Mouse (Mus musculus): ENCODE measurements at regions not wholly inside any gene's neighbourhood (a gene's known extent, or its start where the extent isn't known, plus 50 kb on each side); places are given as distances from the start of the nearest gene placed in this dataset.

- WGBS = 74% methylated on average over 4 of the region's 4 CpGs
- Histone ChIP-seq H3K27me3 (replicated peaks) (no peaks in the 10 kb centered on the region), H3K9ac (no peak overlapping the region), H3K4me2 (no peak overlapping the region), H3K9me3 (no peaks in the 10 kb centered on the region), H3K4me1 (no peaks in the 10 kb centered on the region; the same call in 1 of the 2 replicates), H3K4me3 (no peak overlapping the region), H3K27ac (no peak overlapping the region), H3K36me3 (replicated peaks) (no peaks in the 10 kb centered on the region)
- no peak; the same call in 1 of the 2 replicates for ATAC-seq (replicated peaks)
These were observed 530.2 kb upstream of the Fam160b2 start for GRCm38 (mm10) chr14:71129771-71130211.

- no peaks in the 10 kb centered on the region for H3K36me3 ChIP-seq (replicated peaks)
- H3K4me2 ChIP-seq = no peak overlapping the region
- H3K4me1 ChIP-seq = no peaks in the 10 kb centered on the region; the same call in 1 of the 2 replicates
- no peak overlapping the region for H3K9ac ChIP-seq
- H3K4me3 ChIP-seq = no peak overlapping the region
- WGBS = 86% methylated on average over 3 of the region's 3 CpGs
- ATAC-seq (replicated peaks) = no peak
- H3K27ac ChIP-seq = no peak overlapping the region
- no peaks in the 10 kb centered on the region for H3K9me3 ChIP-seq
- no peaks in the 10 kb centered on the region for H3K27me3 ChIP-seq (replicated peaks)
These were observed 528.9 kb upstream of the Fam160b2 start for GRCm38 (mm10) chr14:71128495-71128894.

GRCm38 (mm10) chr14:71118681-71119080 is 519.0 kb upstream of the Fam160b2 start:
- no peak for ATAC-seq (replicated peaks)
- Histone ChIP-seq H3K4me2 (no peak overlapping the region), H3K27me3 (replicated peaks) (no peaks in the 10 kb centered on the region), H3K9ac (no peak overlapping the region), H3K9me3 (no peaks in the 10 kb centered on the region), H3K36me3 (replicated peaks) (no peaks in the 10 kb centered on the region), H3K27ac (no peak overlapping the region), H3K4me1 (no peaks in the 10 kb centered on the region), H3K4me3 (no peak overlapping the region)
- 66% methylated on average over 7 of the region's 7 CpGs for WGBS

GRCm38 (mm10) chr14:71115798-71116432 is 516.3 kb upstream of the Fam160b2 start:
- Histone ChIP-seq H3K27me3 (replicated peaks) (no peaks in the 10 kb centered on the region), H3K9me3 (no peaks in the 10 kb centered on the region), H3K27ac (peak overlapping the region; percentile 21), H3K4me2 (no peak overlapping the region), H3K9ac (no peak overlapping the region), H3K36me3 (replicated peaks) (no peaks in the 10 kb centered on the region), H3K4me1 (no peaks in the 10 kb centered on the region), H3K4me3 (no peak overlapping the region)
- peak; percentile 73 for ATAC-seq (replicated peaks)
- WGBS = 52% methylated on average over 3 of the region's 3 CpGs

- ATAC-seq (replicated peaks) = peak; percentile 72
- Histone ChIP-seq H3K4me3 (no peak overlapping the region), H3K27ac (peak overlapping the region; percentile 43; the same call in 1 of the 2 replicates), H3K27me3 (replicated peaks) (no peaks in the 10 kb centered on the region), H3K9ac (no peak overlapping the region), H3K4me1 (no peaks in the 10 kb centered on the region), H3K9me3 (no peaks in the 10 kb centered on the region), H3K36me3 (replicated peaks) (no peaks in the 10 kb centered on the region), H3K4me2 (no peak overlapping the region)
- 73% methylated on average over 8 of the region's 8 CpGs for WGBS
These were observed 515.6 kb upstream of the Fam160b2 start for GRCm38 (mm10) chr14:71115095-71115797.

- no peak for ATAC-seq (replicated peaks)
- no peak overlapping the region for H3K9ac ChIP-seq
- no peak overlapping the region for H3K4me3 ChIP-seq
- H3K27ac ChIP-seq = no peak overlapping the region
- no peak overlapping the region for H3K4me2 ChIP-seq
- H3K4me1 ChIP-seq = no peaks in the 10 kb centered on the region
- H3K27me3 ChIP-seq (replicated peaks) = no peaks in the 10 kb centered on the region
- H3K36me3 ChIP-seq (replicated peaks) = no peaks in the 10 kb centered on the region
- H3K9me3 ChIP-seq = no peaks in the 10 kb centered on the region
These were observed 513.6 kb upstream of the Fam160b2 start for GRCm38 (mm10) chr14:71113198-71113597.

GRCm38 (mm10) chr14:71104617-71105016 is 505.0 kb upstream of the Fam160b2 start:
- Histone ChIP-seq H3K27me3 (replicated peaks) (no peaks in the 10 kb centered on the region), H3K27ac (no peak overlapping the region), H3K9me3 (no peaks in the 10 kb centered on the region), H3K4me2 (no peak overlapping the region), H3K4me3 (no peak overlapping the region), H3K36me3 (replicated peaks) (no peaks in the 10 kb centered on the region), H3K9ac (no peak overlapping the region), H3K4me1 (no peaks in the 10 kb centered on the region)
- ATAC-seq (replicated peaks) = no peak

GRCm38 (mm10) chr14:71103955-71104354 is 504.3 kb upstream of the Fam160b2 start:
- no peak overlapping the region for H3K9ac ChIP-seq
- no peaks in the 10 kb centered on the region for H3K36me3 ChIP-seq (replicated peaks)
- H3K27ac ChIP-seq = no peak overlapping the region
- H3K27me3 ChIP-seq (replicated peaks) = no peaks in the 10 kb centered on the region
- no peak overlapping the region for H3K4me3 ChIP-seq
- 87% methylated on average over 5 of the region's 5 CpGs for whole genome bisulfite sequencing
- no peak for ATAC-seq (replicated peaks)
- no peaks in the 10 kb centered on the region for H3K9me3 ChIP-seq
- H3K4me1 ChIP-seq = no peaks in the 10 kb centered on the region
- no peak overlapping the region for H3K4me2 ChIP-seq

GRCm38 (mm10) chr14:71095661-71096422 is 496.2 kb upstream of the Fam160b2 start:
- no peaks in the 10 kb centered on the region for H3K36me3 ChIP-seq (replicated peaks)
- WGBS = 72% methylated on average over 7 of the region's 7 CpGs
- H3K27ac ChIP-seq = no peak overlapping the region
- no peaks in the 10 kb centered on the region for H3K9me3 ChIP-seq
- H3K9ac ChIP-seq = no peak overlapping the region
- H3K4me2 ChIP-seq = no peak overlapping the region
- no peak for ATAC-seq (replicated peaks)
- no peak overlapping the region for H3K4me3 ChIP-seq
- no peaks in the 10 kb centered on the region for H3K4me1 ChIP-seq
- H3K27me3 ChIP-seq (replicated peaks) = no peaks in the 10 kb centered on the region

- H3K27me3 ChIP-seq (replicated peaks) = no peaks in the 10 kb centered on the region
- H3K4me2 ChIP-seq = no peak overlapping the region
- H3K4me1 ChIP-seq = no peaks in the 10 kb centered on the region
- H3K9ac ChIP-seq = no peak overlapping the region
- no peaks in the 10 kb centered on the region for H3K36me3 ChIP-seq (replicated peaks)
- H3K27ac ChIP-seq = no peak overlapping the region
- H3K9me3 ChIP-seq = no peaks in the 10 kb centered on the region
- no peak for ATAC-seq (replicated peaks)
- WGBS = 73% methylated on average over 8 of the region's 8 CpGs
- no peak overlapping the region for H3K4me3 ChIP-seq
These were observed 493.1 kb upstream of the Fam160b2 start for GRCm38 (mm10) chr14:71092626-71093326.

GRCm38 (mm10) chr14:71085721-71086120 is 486.1 kb upstream of the Fam160b2 start:
- Histone ChIP-seq H3K4me1 (no peaks in the 10 kb centered on the region), H3K9ac (no peak overlapping the region), H3K4me2 (no peak overlapping the region), H3K27ac (no peak overlapping the region), H3K4me3 (no peak overlapping the region), H3K9me3 (no peaks in the 10 kb centered on the region), H3K36me3 (replicated peaks) (no peaks in the 10 kb centered on the region), H3K27me3 (replicated peaks) (no peaks in the 10 kb centered on the region)
- 92% methylated on average over 3 of the region's 3 CpGs for WGBS
- no peak for ATAC-seq (replicated peaks)

GRCm38 (mm10) chr14:71082327-71082726 is 482.7 kb upstream of the Fam160b2 start:
- Histone ChIP-seq H3K4me2 (no peak overlapping the region), H3K4me3 (no peak overlapping the region), H3K9me3 (no peaks in the 10 kb centered on the region), H3K4me1 (no peaks in the 10 kb centered on the region), H3K36me3 (replicated peaks) (no peaks in the 10 kb centered on the region), H3K27ac (no peak overlapping the region), H3K27me3 (replicated peaks) (no peaks in the 10 kb centered on the region), H3K9ac (no peak overlapping the region)
- no peak for ATAC-seq (replicated peaks)
